Mouse (Mus musculus): ENCODE results near the gene Hadh. TPM values are rescaled to one million over a fixed set of nuclear protein-coding genes. Genes with fewer than 3 reads are reported as not detected.

Gene Hadh
- total and polyA plus RNA-seq, 3 experiments, result 42.3 to 73.4 (median 46.9) TPM

DNA sequence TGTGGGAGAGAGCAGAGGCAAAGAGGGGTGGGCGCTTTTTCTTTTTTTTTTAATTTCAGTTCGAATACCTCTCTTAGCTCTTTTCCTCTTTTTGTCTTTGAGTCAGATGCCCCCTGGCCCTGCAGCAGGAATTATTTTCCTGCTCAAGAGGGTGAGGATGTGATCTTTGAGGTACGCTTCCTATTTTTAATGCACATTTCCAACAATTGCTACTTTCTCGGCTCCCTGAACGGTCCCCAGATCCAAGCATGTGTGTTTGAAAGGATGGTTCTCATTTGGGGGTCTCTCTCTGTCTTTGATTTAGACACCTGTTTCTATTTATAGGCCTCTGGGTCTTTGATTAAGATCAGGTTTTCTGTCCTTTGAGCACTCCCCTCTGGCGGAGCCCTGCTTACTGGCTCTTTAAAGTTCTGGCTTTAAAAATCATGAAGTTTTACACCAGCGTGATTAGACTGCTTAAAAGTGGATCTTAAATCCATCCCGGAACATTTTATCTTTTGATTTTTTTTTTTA, 75.3 kb downstream of the Hadh start:
- no peak for DNase-seq (ENCODE audit: extremely low read depth)
- peaks cover 2% of the 10 kb centered on the region for H3K27me3 ChIP-seq (replicated peaks)
- no peak overlapping the region for H3K27ac ChIP-seq (ENCODE audit: insufficient read depth, low read depth)
- H3K36me3 ChIP-seq (replicated peaks in 1 of 2; ENCODE audit: control insufficient read depth in 1 of 2, insufficient read depth in 1 of 2, low read length in 1 of 2), result peaks cover 7 to 20% of the 10 kb centered on the region in 2 experiments
- H3K4me3 ChIP-seq (replicated peaks in 1 of 3; ENCODE audit: low read depth in 2 of 3, low read length in 2 of 3, poor library complexity in 1 of 3), result no peak overlapping the region
- TF ChIP-seq ZMIZ1 (IDR thresholded peaks at IDR 0.05; ENCODE audit: low read depth, low read length) (no peak), NELFE (IDR thresholded peaks at IDR 0.05; ENCODE audit: low read depth, low read length) (no peak), GABPA (IDR thresholded peaks at IDR 0.05; ENCODE audit: insufficient replicate concordance, low read depth, low read length) (no peak), RCOR1 (conservative IDR thresholded peaks at IDR 0.05; ENCODE audit: low read depth, low read length) (no peak), POLR2A (IDR thresholded peaks at IDR 0.05; ENCODE audit: low read depth, low read length) (no peak), POLR2AphosphoS2 (IDR thresholded peaks at IDR 0.05; ENCODE audit: low read depth, low read length) (no peak), ELF1 (IDR thresholded peaks at IDR 0.05; ENCODE audit: low read depth, low read length) (no peak)
- no peaks in the 10 kb centered on the region for H3K4me1 ChIP-seq (ENCODE audit: control insufficient read depth in 1 of 2, insufficient read depth in 2 of 2)
- no peak overlapping the region for H3K4me2 ChIP-seq (ENCODE audit: insufficient read depth, low read depth, poor library complexity, severe bottlenecking)
- in situ Hi-C loops (cut with MboI; ENCODE audit: low pct_ligation_motif_present, low pct_unique_long_range_greater_than_20kb, low sequenced_read_pairs), result no loop called here
- H3K79me2 ChIP-seq (replicated peaks; ENCODE audit: control insufficient read depth, extremely low read depth, insufficient read depth, poor library complexity, severe bottlenecking), result no peaks in the 10 kb centered on the region; the same call in 1 of the 2 replicates
- dilution Hi-C loops (cut with MboI; ENCODE audit: extremely low pct_ligation_motif_present, extremely low pct_unique_long_range_greater_than_20kb, low sequenced_read_pairs), result no loop called here
- H3K9ac ChIP-seq (ENCODE audit: insufficient read depth, low read depth), result no peak overlapping the region
- H3K9me3 ChIP-seq (replicated peaks; ENCODE audit: low read length), result no peaks in the 10 kb centered on the region

DNA sequence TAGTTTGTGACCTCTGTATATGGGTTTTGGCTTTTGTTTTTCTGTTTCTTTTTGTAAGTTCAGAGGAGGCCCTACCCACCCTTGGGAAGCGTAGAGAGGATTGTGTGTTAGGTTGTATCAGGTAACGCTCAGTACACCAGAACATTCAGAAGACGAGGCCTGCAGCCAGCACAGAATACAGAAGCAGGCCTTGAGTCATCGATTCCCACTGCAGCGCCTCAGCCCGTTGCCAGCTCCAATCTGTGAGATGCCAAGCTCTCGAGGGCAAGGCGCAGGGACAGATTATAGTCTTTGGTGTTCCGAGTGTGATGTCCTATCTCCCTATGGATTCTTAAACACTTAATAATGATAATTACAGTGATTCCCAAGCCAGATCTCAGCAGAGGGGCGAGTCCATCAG, 75.9 kb downstream of the Hadh start:
- Histone ChIP-seq H3K9ac (ENCODE audit: insufficient read depth, low read depth) (no peak overlapping the region), H3K36me3 (replicated peaks in 1 of 2; ENCODE audit: control insufficient read depth in 1 of 2, insufficient read depth in 1 of 2, low read length in 1 of 2) (peaks cover 11 to 20% of the 10 kb centered on the region in 2 experiments)
- TF ChIP-seq IRF4 (IDR thresholded peaks at IDR 0.05; ENCODE audit: low read depth, low read length) (no peak), SMC3 (IDR thresholded peaks at IDR 0.05; ENCODE audit: low read depth, low read length) (no peak), NRF1 (IDR thresholded peaks at IDR 0.05; ENCODE audit: low read depth, low read length) (no peak), ZNF384 (IDR thresholded peaks at IDR 0.05; ENCODE audit: low read depth, low read length) (no peak), MAZ (IDR thresholded peaks at IDR 0.05; ENCODE audit: low read depth, low read length) (no peak), JUND (conservative IDR thresholded peaks at IDR 0.05; ENCODE audit: low read depth, low read length) (no peak), MEF2A (IDR thresholded peaks at IDR 0.05; ENCODE audit: borderline replicate concordance, low read depth, low read length) (no peak), EP300 (IDR thresholded peaks at IDR 0.05; ENCODE audit: low read length) (no peak), UBTF (IDR thresholded peaks at IDR 0.05; ENCODE audit: low read depth, low read length) (no peak), ZMIZ1 (IDR thresholded peaks at IDR 0.05; ENCODE audit: low read depth, low read length) (no peak), HCFC1 (IDR thresholded peaks at IDR 0.05; ENCODE audit: low read depth, low read length) (no peak), MYC (IDR thresholded peaks at IDR 0.05; ENCODE audit: low read depth, low read length) (no peak), POLR2AphosphoS2 (IDR thresholded peaks at IDR 0.05; ENCODE audit: low read depth, low read length) (no peak), ZKSCAN1 (IDR thresholded peaks at IDR 0.05; ENCODE audit: borderline replicate concordance, low read depth, low read length) (no peak), TCF12 (IDR thresholded peaks at IDR 0.05; ENCODE audit: low read depth, low read length) (no peak), CHD1 (IDR thresholded peaks at IDR 0.05; ENCODE audit: low read depth, low read length) (no peak), RAD21 (IDR thresholded peaks at IDR 0.05; ENCODE audit: low read depth, low read length) (no peak)

More for the DNA sequence above, 75.9 kb downstream of the Hadh start:
- dilution Hi-C loops (cut with MboI; ENCODE audit: extremely low pct_ligation_motif_present, extremely low pct_unique_long_range_greater_than_20kb, low sequenced_read_pairs), result no loop called here
- Histone ChIP-seq H3K79me2 (replicated peaks; ENCODE audit: control insufficient read depth, extremely low read depth, insufficient read depth, poor library complexity, severe bottlenecking) (no peaks in the 10 kb centered on the region; the same call in 1 of the 2 replicates), H3K4me3 (replicated peaks in 1 of 3; ENCODE audit: low read depth in 2 of 3, low read length in 2 of 3, poor library complexity in 1 of 3) (no peak overlapping the region), H3K4me2 (ENCODE audit: insufficient read depth, low read depth, poor library complexity, severe bottlenecking) (no peak overlapping the region), H3K4me1 (ENCODE audit: control insufficient read depth in 1 of 2, insufficient read depth in 2 of 2) (no peaks in the 10 kb centered on the region), H3K9me3 (replicated peaks; ENCODE audit: low read length) (no peaks in the 10 kb centered on the region), H3K27ac (ENCODE audit: insufficient read depth, low read depth) (no peak overlapping the region), H3K27me3 (replicated peaks) (peaks cover 2% of the 10 kb centered on the region)
- in situ Hi-C loops (cut with MboI; ENCODE audit: low pct_ligation_motif_present, low pct_unique_long_range_greater_than_20kb, low sequenced_read_pairs), result no loop called here
- no peak for DNase-seq (ENCODE audit: extremely low read depth)

Measured in CH12.LX (cell line).